Mouse (Mus musculus) adrenal gland, postnatal 36 days (tissue): ENCODE measurements around the gene Ddx17. TPM values are rescaled to one million over a fixed set of nuclear protein-coding genes. Genes with fewer than 3 reads are reported as not detected.

Source experiments
- microRNA-seq: library from miRNA; unstranded; fragments of <30 nt; microRNA quantifications from one replicate; pipeline ENCODE4 v1.2.0, GENCODE M21; 2021
- total RNA-seq, 2 experiments: library from RNA; stranded (reverse); gene quantifications; 2 replicates each; pipeline ENCODE4 v1.2.3; 2021

The Ddx17 gene
- total RNA-seq, 2 experiments from 2014 or later: 228 to 300 TPM

Small RNA genes within 50 kb of the gene (microRNA-seq; reads per million reads assigned to microRNA genes)
- not detected for gene Gm27903

Other genes with a start within 250 kb of the Ddx17 start
- gene Pla2g6, start 218.4 kb downstream of the Ddx17 start, total RNA-seq: 10 to 100 TPM; 25.1 to 30.8 TPM
- gene Maff, start 200.1 kb downstream of the Ddx17 start, total RNA-seq: 10 to 100 TPM in 1 of 2 experiments, 1 to 10 TPM in 1; 6.3 to 19.1 TPM
- gene Tmem184b, start 143.2 kb downstream of the Ddx17 start, total RNA-seq: 10 to 100 TPM; 46.6 to 75.2 TPM
- gene Csnk1e, start 91.2 kb downstream of the Ddx17 start, total RNA-seq: 10 to 100 TPM; 69.0 to 96.0 TPM
- gene Kcnj4, start 41.5 kb downstream of the Ddx17 start, total RNA-seq: 1 to 10 TPM in 1 of 2 experiments, under 1 TPM in 1; 0.30 to 2.3 TPM
- gene Kdelr3, start 30.3 kb downstream of the Ddx17 start, total RNA-seq: 1 to 10 TPM; 3.6 to 6.3 TPM
- 1 to 10 TPM in 1 of 2 experiments, under 1 TPM in 1; 0.83 to 1.6 TPM for gene Dmc1, start 58.4 kb upstream of the Ddx17 start, total RNA-seq
- gene Fam227a, start 112.2 kb upstream of the Ddx17 start, total RNA-seq: 1 to 10 TPM; 2.4 to 2.8 TPM
- 10 to 100 TPM; 15.9 to 24.7 TPM for gene Cby1, start 112.5 kb upstream of the Ddx17 start, total RNA-seq
- gene Tomm22, start 124.1 kb upstream of the Ddx17 start, total RNA-seq: 100 to 1,000 TPM; 110 to 112 TPM
- 10 to 100 TPM; 33.8 to 36.4 TPM for gene Josd1, start 141.2 kb upstream of the Ddx17 start, total RNA-seq
- gene Gtpbp1, start 144.1 kb upstream of the Ddx17 start, total RNA-seq: 10 to 100 TPM; 25.8 to 27.2 TPM
- gene Sun2, start 195.8 kb upstream of the Ddx17 start, total RNA-seq: 10 to 100 TPM; 58.1 to 61.0 TPM
- 10 to 100 TPM; 19.5 to 22.9 TPM for gene Dnal4, start 231.1 kb upstream of the Ddx17 start, total RNA-seq